ENCODE assay signal across 24 mouse cellular contexts in the genomic region with DNA sequence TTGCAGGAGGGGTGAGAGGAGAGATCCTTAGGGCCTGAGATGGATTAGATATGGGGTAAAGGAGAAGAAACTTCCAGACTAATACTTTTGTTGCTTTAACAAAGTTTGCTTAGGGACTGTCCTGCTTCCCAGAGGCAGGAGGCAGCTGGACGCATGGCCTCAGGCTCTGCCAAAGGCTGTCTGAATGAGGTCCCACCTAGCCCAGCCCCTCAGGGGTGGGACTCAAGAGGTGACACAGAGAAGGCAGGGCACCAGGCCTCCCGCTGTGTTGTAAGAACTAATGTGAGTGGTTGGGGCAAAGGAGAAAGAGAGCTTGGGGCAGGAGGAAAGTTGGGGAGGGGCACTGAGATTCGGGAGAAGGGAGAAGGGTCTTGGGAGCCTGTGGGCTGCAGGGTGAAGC.
DNase-seq lines count a peak whose midpoint lies in the region; ATAC-seq and TF ChIP-seq lines count a peak whose summit lies in the region.
"Had no signal": no experiment of that assay in that cellular context is flagged by ENCODE, and none has a peak within 500 bp of the region (broad histone marks: within the 10 kb centered on the region; RNA-seq: fewer than 3 reads in every experiment).

No protein-coding gene starts in this region.

- WGBS in hindbrain, embryonic 10.5 days = 33% methylated on average over 3 of the region's 3 CpGs
- WGBS in hindbrain, embryonic 14.5 days = 34% methylated on average over 3 of the region's 3 CpGs
- 43% methylated on average over 3 of the region's 3 CpGs for WGBS in liver, embryonic 11.5 days
- 51% methylated on average over 3 of the region's 3 CpGs for WGBS in liver, postnatal 0 days (ENCODE audit: insufficient replicate concordance)

- no peaks in the 10 kb centered on the region for H3K36me3 ChIP-seq in hindbrain, embryonic 10.5 days
- no peaks in the 10 kb centered on the region for H3K36me3 ChIP-seq in hindbrain, embryonic 14.5 days (replicated peaks; ENCODE audit: control insufficient read depth, insufficient read depth)
- no peaks in the 10 kb centered on the region for H3K36me3 ChIP-seq in liver, embryonic 11.5 days (ENCODE audit: control insufficient read depth, insufficient read depth, low read length)
- H3K36me3 ChIP-seq in liver, postnatal 0 days (replicated peaks; ENCODE audit: insufficient read depth, low read length) = no peaks in the 10 kb centered on the region
- H3K36me3 ChIP-seq: embryonic facial prominence, embryonic 12.5 days; hindbrain, embryonic 12.5 days; neural tube, embryonic 12.5 days had no signal

- peaks cover 4% of the 10 kb centered on the region; the same call in 1 of the 2 replicates for H3K9me3 ChIP-seq in hindbrain, embryonic 10.5 days
- no peaks in the 10 kb centered on the region for H3K9me3 ChIP-seq in hindbrain, embryonic 14.5 days (ENCODE audit: control insufficient read depth, low read length)
- H3K9me3 ChIP-seq in liver, embryonic 11.5 days (ENCODE audit: control insufficient read depth, low read length) = no peaks in the 10 kb centered on the region
- no peaks in the 10 kb centered on the region for H3K9me3 ChIP-seq in liver, postnatal 0 days (ENCODE audit: low read length)
- H3K9me3 ChIP-seq: embryonic facial prominence, embryonic 12.5 days; hindbrain, embryonic 12.5 days; neural tube, embryonic 12.5 days had no signal

- peak overlapping the region; percentile 40; the same call in 1 of the 2 replicates for H3K27ac ChIP-seq in hindbrain, embryonic 10.5 days
- no peak overlapping the region for H3K27ac ChIP-seq in hindbrain, embryonic 14.5 days
- H3K27ac ChIP-seq in liver, embryonic 11.5 days (ENCODE audit: low read depth, low read length) = no peak overlapping the region
- peak overlapping the region; percentile 85 for H3K27ac ChIP-seq in liver, postnatal 0 days (ENCODE audit: low read depth)
- H3K27ac ChIP-seq: embryonic facial prominence, embryonic 12.5 days; hindbrain, embryonic 12.5 days; kidney, postnatal 0 days; neural tube, embryonic 12.5 days had no signal

- no peak for ATAC-seq in hindbrain, embryonic 14.5 days (ENCODE audit: low FRiP score)
- ATAC-seq in liver, embryonic 11.5 days (replicated peaks; ENCODE audit: low FRiP score) = 0 out of 2 replicates have a peak, but pooled peaks have one; percentile 49
- ATAC-seq in liver, postnatal 0 days = peak; percentile 72
- ATAC-seq: forebrain, embryonic 16.5 days; intestine, embryonic 16.5 days had no signal

- no peak overlapping the region for H3K9ac ChIP-seq in hindbrain, embryonic 14.5 days
- H3K9ac ChIP-seq in liver, embryonic 11.5 days (ENCODE audit: low read depth, low read length) = no peak overlapping the region
- H3K9ac ChIP-seq in liver, postnatal 0 days (replicated peaks) = no peak overlapping the region
- H3K9ac ChIP-seq: embryonic facial prominence, embryonic 12.5 days; hindbrain, embryonic 12.5 days; lung, embryonic 14.5 days; neural tube, embryonic 12.5 days had no signal

- DNase-seq in hindbrain, embryonic 10.5 days (ENCODE audit: low spot score) = no peak
- DNase-seq in hindbrain, embryonic 14.5 days (ENCODE audit: low spot score) = no peak
- DNase-seq in liver = peak; percentile 25
- DNase-seq in liver, embryonic 11.5 days (ENCODE audit: low spot score) = no peak
- DNase-seq in liver, postnatal 0 days = peak; percentile 40
- no peak for DNase-seq in frontal cortex, adult 2 months (ENCODE audit: extremely low spot score in 1 of 2, low spot score in 1 of 2)
- DNase-seq in thymus, postnatal 25 days = no peak
- DNase-seq: B cell, adult 2 months; cerebellum, adult 11 months; cerebellum, adult 9-10 months; cerebellum, postnatal 36 days; embryo, embryonic 11 days; heart, postnatal 14 days; kidney, adult 8-10 months; lung, embryonic 14.5 days; lung, postnatal 14 days; thymus, postnatal 36 days had no signal

- no peak for TF ChIP-seq EP300 in liver, postnatal 0 days (IDR thresholded peaks at IDR 0.05; ENCODE audit: low read depth)

- no peaks in the 10 kb centered on the region for H3K27me3 ChIP-seq in hindbrain, embryonic 10.5 days (ENCODE audit: insufficient read depth, poor library complexity, severe bottlenecking)
- H3K27me3 ChIP-seq in hindbrain, embryonic 14.5 days (ENCODE audit: control insufficient read depth, insufficient read depth, low read length) = no peaks in the 10 kb centered on the region
- H3K27me3 ChIP-seq in liver, embryonic 11.5 days (replicated peaks; ENCODE audit: control insufficient read depth, insufficient read depth, low read length) = no peaks in the 10 kb centered on the region
- H3K27me3 ChIP-seq in liver, postnatal 0 days (ENCODE audit: insufficient read depth, low read length) = no peaks in the 10 kb centered on the region
- H3K27me3 ChIP-seq: embryonic facial prominence, embryonic 12.5 days; hindbrain, embryonic 12.5 days; neural tube, embryonic 12.5 days had no signal

- TF ChIP-seq CTCF in liver, postnatal 0 days (IDR thresholded peaks at IDR 0.05; ENCODE audit: low read depth) = no peak

- peaks cover 29% of the 10 kb centered on the region for H3K4me1 ChIP-seq in hindbrain, embryonic 10.5 days (replicated peaks)
- no peaks in the 10 kb centered on the region for H3K4me1 ChIP-seq in hindbrain, embryonic 14.5 days (replicated peaks; ENCODE audit: control insufficient read depth, insufficient read depth, low read length)
- 0 out of 2 replicates have a peak, but pooled peaks cover 2% of the 10 kb centered on the region for H3K4me1 ChIP-seq in liver, embryonic 11.5 days (replicated peaks; ENCODE audit: control insufficient read depth, insufficient read depth, low read length)
- peaks cover 9% of the 10 kb centered on the region; the same call in 1 of the 2 replicates for H3K4me1 ChIP-seq in liver, postnatal 0 days (ENCODE audit: insufficient read depth)

- no peak overlapping the region for H3K4me3 ChIP-seq in hindbrain, embryonic 10.5 days
- no peak overlapping the region for H3K4me3 ChIP-seq in hindbrain, embryonic 14.5 days (replicated peaks; ENCODE audit: low read length)
- no peak overlapping the region for H3K4me3 ChIP-seq in liver, embryonic 11.5 days (ENCODE audit: low read depth, low read length)
- no peak overlapping the region for H3K4me3 ChIP-seq in liver, postnatal 0 days (ENCODE audit: low read depth, low read length)
- H3K4me3 ChIP-seq: embryonic facial prominence, embryonic 12.5 days; hindbrain, embryonic 12.5 days; myocyte; neural tube, embryonic 12.5 days had no signal

- no peak overlapping the region for H3K4me2 ChIP-seq in hindbrain, embryonic 14.5 days (replicated peaks)
- no peak overlapping the region for H3K4me2 ChIP-seq in liver, embryonic 11.5 days
- no peak overlapping the region for H3K4me2 ChIP-seq in liver, postnatal 0 days (ENCODE audit: low read depth, low read length)
- H3K4me2 ChIP-seq: embryonic facial prominence, embryonic 12.5 days; hindbrain, embryonic 12.5 days; lung, embryonic 14.5 days; neural tube, embryonic 12.5 days had no signal

Comparison
In these comparisons a context has a peak if more than half of its experiments do, and no peak if none do; other contexts are left out.
1. DNase-seq: peak in liver (single experiment) and liver, postnatal 0 days (single experiment); none in hindbrain, embryonic 10.5 days (single experiment), hindbrain, embryonic 14.5 days (single experiment), liver, embryonic 11.5 days (single experiment), frontal cortex, adult 2 months (0 of 2) and thymus, postnatal 25 days (single experiment).
2. H3K27ac ChIP-seq: peak in hindbrain, embryonic 10.5 days (single experiment) and liver, postnatal 0 days (single experiment); none in hindbrain, embryonic 14.5 days (single experiment) and liver, embryonic 11.5 days (single experiment).